Mouse (Mus musculus) cerebellum, postnatal 4 days (tissue): ENCODE measurements at regions not wholly inside any gene's neighbourhood (a gene's known extent, or its start where the extent isn't known, plus 50 kb on each side); places are given as distances from the start of the nearest gene placed in this dataset.
"Not testable (repeated sequence)": the region's sequence is repeated elsewhere in the genome, so short reads cannot be mapped to it uniquely, and the experiment has no call there.

Experiments
- DNase-seq, 2 experiments: peaks; one replicate each; pipeline ENCODE4 v3.0.0; 2022; ENCODE audit warnings: low spot score in 2 of 2, mixed read lengths in 1 of 2

GRCm38 (mm10) chr2:16811401-16812281, 455.5 kb downstream of the Plxdc2 start:
- DNase-seq = not testable (repeated sequence)

GRCm38 (mm10) chr2:16820442-16820841, 464.3 kb downstream of the Plxdc2 start:
- DNase-seq = no peak

GRCm38 (mm10) chr2:16824681-16825230, 468.7 kb downstream of the Plxdc2 start:
- no peak for DNase-seq

GRCm38 (mm10) chr2:16827266-16827665, 471.2 kb downstream of the Plxdc2 start:
- DNase-seq = no peak

- no peak for DNase-seq
Measured at GRCm38 (mm10) chr2:16835960-16836359, 479.9 kb downstream of the Plxdc2 start.

- no peak for DNase-seq
Measured at GRCm38 (mm10) chr2:16838718-16839117, 482.6 kb downstream of the Plxdc2 start.

- DNase-seq = peak; percentile 20 to 69
Measured at GRCm38 (mm10) chr2:16849916-16850315, 493.8 kb downstream of the Plxdc2 start.

- peak in 1 of 2 experiments; percentile 6 for DNase-seq
Measured at GRCm38 (mm10) chr2:16860056-16860455, 504.0 kb downstream of the Plxdc2 start.

GRCm38 (mm10) chr2:16866163-16866852, 510.2 kb downstream of the Plxdc2 start:
- no peak for DNase-seq

GRCm38 (mm10) chr2:16892381-16892780, 536.3 kb downstream of the Plxdc2 start:
- not testable (repeated sequence) for DNase-seq

- no peak for DNase-seq
Measured at GRCm38 (mm10) chr2:16909246-16910038, 553.3 kb downstream of the Plxdc2 start.

- DNase-seq = no peak
Measured at GRCm38 (mm10) chr2:16914633-16915032, 558.5 kb downstream of the Plxdc2 start.

- no peak for DNase-seq
Measured at GRCm38 (mm10) chr2:16929974-16930373, 573.9 kb downstream of the Plxdc2 start.

GRCm38 (mm10) chr2:16959432-16959831, 603.3 kb downstream of the Plxdc2 start:
- no peak for DNase-seq

GRCm38 (mm10) chr2:16977380-16977779, 621.3 kb downstream of the Plxdc2 start:
- DNase-seq = no peak

- no peak for DNase-seq
Measured at GRCm38 (mm10) chr2:16982823-16983222, 626.7 kb downstream of the Plxdc2 start.

- DNase-seq = no peak
Measured at GRCm38 (mm10) chr2:16983583-16984221, 627.6 kb downstream of the Plxdc2 start.
